Mouse (Mus musculus) spleen, adult 10 weeks (tissue): ENCODE data around the gene Spin1. TPM values are rescaled to one million over a fixed set of nuclear protein-coding genes. Genes with fewer than 3 reads are reported as not detected.

Source experiments
- polyA plus RNA-seq: library from polyadenylated mRNA; stranded (reverse); fragments of 350-450 nt; fragmentation: Illumina TruSeq; extraction: RNeasy Lipid Tissue Mini Kit (QIAGEN cat#74804); gene quantifications from one replicate; pipeline ENCODE4 v1.2.3, GENCODE M21; 2015; ENCODE audit warnings: low replicate concordance; ENCODE audit not compliant: insufficient read depth

Gene Spin1
- polyA plus RNA-seq, result 66.1 TPM

DNA sequence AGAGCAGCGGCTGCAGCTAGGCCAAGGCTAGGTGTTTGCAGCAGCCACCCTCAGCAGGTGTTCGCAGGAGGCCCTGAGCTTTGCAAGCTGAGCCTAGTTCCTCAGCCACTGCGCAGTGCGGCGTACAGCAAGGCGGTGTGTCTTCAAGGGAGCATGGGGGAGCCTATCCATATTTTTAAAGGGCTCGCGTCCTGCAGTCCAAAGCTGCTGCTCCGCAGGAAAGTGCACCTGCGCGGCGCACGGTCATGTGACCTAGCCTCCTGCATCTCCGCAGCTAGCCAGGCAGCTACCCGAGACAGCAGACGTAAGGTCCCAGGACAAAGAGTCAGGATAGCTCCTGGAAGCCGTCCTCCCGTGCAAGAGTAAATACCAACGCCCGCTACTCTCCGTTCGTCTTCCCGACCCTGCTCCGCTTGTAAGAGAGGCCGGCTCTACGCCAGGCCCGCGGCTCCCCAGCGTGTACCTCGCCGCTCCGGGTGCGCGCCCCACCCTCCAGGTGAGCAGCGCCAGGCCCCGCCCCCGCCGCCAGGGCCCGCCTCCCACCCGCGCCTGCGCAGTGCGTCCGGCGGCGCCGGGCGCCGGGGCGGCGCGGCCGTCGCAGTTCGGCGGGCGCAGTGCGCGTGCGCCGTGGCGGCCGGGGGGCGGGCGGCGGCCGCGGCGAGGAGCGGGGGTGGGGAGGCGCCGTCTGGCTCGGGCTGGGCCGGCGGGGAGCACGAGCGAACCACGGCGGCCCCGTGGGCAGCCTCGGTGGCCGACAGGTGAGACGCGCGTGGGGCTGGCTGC, at the start of gene Spin1:
Spin1 (plus strand) TSS at position 648 of the 783 bp plus-strand sequence.

DNA sequence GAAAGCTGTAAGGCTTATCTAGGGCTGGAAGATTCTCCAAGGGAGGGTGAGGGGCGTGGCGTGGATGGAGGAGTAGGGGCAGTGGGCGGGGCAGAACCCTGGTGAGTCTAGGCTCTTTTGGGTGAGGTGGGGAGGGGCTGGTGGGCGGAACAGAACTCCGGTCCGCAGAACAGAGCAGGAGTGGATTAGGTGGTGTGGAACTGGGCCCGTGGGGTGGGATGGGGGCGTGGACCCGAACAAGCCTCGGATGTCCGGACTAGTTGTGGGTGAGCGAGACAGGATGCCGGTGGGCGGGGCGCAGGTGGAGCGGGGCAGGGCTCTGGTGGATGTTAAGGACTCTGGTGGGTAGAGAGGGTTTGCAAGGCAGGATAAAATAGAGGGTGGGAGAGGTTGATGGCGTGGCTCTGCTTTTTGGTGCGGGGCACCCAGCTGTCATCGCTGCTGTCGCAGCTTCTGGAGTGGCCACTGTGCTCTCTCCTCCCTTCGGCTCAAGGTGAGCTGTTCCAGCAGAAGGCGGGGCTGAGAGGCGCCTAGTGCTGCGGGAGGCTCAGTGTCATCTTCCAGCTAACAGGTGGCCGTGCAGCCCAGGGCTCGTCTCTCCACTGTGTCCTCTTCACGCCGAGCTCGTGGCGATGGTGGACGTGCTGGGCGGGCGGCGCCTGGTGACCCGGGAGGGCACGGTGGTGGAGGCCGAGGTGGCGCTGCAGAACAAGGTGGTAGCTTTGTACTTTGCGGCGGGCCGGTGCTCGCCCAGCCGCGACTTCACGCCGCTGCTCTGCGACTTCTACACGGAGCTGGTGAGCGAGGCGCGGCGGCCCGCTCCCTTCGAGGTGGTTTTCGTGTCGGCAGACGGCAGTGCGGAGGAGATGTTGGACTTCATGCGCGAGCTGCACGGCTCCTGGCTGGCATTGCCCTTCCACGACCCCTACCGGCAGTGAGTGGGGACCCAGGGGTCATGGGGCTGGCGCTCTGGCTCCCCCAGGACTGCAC, 70.3 kb downstream of the Spin1 start, which contains the start of gene Nxnl2:
Nxnl2 (plus strand) TSS at position 332 of the 990 bp plus-strand sequence.

Other genes with a start within 250 kb of the Spin1 start
- 1.1 TPM for gene Nxnl2, start 70.1 kb downstream of the Spin1 start, polyA plus RNA-seq